Mouse (Mus musculus): ENCODE data around the gene Wdr61. TPM values are rescaled to one million over a fixed set of nuclear protein-coding genes. Genes with fewer than 3 reads are reported as not detected.
"Not testable (repeated sequence)": the region's sequence is repeated elsewhere in the genome, so short reads cannot be mapped to it uniquely, and the experiment has no call there.

Wdr61 gene
- total RNA-seq, 2 experiments from 2014 or later: 60.2 to 63.6 TPM

GRCm38 (mm10) chr9:54715776-54716175 is 18.5 kb downstream of the Wdr61 start:
- TF ChIP-seq CTCF (conservative IDR thresholded peaks at IDR 0.05): no peak
- no peak for DNase-seq (ENCODE audit: low spot score in 2 of 2)

GRCm38 (mm10) chr9:54708085-54708484 is 26.2 kb downstream of the Wdr61 start:
- DNase-seq (ENCODE audit: low spot score in 2 of 2): no peak
- TF ChIP-seq CTCF (conservative IDR thresholded peaks at IDR 0.05): no peak
- Histone ChIP-seq H3K4me3 (no peak overlapping the region), H3K27ac (peak overlapping the region; percentile 32; the same call in 1 of the 2 replicates)

More at GRCm38 (mm10) chr9:54715776-54716175, 18.5 kb downstream of the Wdr61 start:
- Histone ChIP-seq H3K4me3 (no peak overlapping the region), H3K27ac (no peak overlapping the region)

- no peak for DNase-seq (ENCODE audit: low spot score in 2 of 2)
- TF ChIP-seq CTCF (conservative IDR thresholded peaks at IDR 0.05): no peak
- H3K27ac ChIP-seq: peak overlapping the region; percentile 32; the same call in 1 of the 2 replicates
- H3K4me3 ChIP-seq: no peak overlapping the region
Observed at GRCm38 (mm10) chr9:54707288-54707999, 26.9 kb downstream of the Wdr61 start.

GRCm38 (mm10) chr9:54705561-54705960 is 28.8 kb downstream of the Wdr61 start:
- Histone ChIP-seq H3K27ac (no peak overlapping the region), H3K4me3 (no peak overlapping the region)
- no peak for DNase-seq (ENCODE audit: low spot score in 2 of 2)
- no peak for TF ChIP-seq CTCF (conservative IDR thresholded peaks at IDR 0.05)

GRCm38 (mm10) chr9:54704361-54704760 is 30.0 kb downstream of the Wdr61 start:
- no peak overlapping the region for H3K27ac ChIP-seq
- no peak for DNase-seq (ENCODE audit: low spot score in 2 of 2)
- H3K4me3 ChIP-seq: no peak overlapping the region
- no peak for TF ChIP-seq CTCF (conservative IDR thresholded peaks at IDR 0.05)

- DNase-seq (ENCODE audit: low spot score in 2 of 2): no peak
- peak overlapping the region; percentile 44; the same call in 1 of the 2 replicates for H3K27ac ChIP-seq
- no peak for TF ChIP-seq CTCF (conservative IDR thresholded peaks at IDR 0.05)
- H3K4me3 ChIP-seq: no peak overlapping the region; the same call in 1 of the 2 replicates
Observed at GRCm38 (mm10) chr9:54702581-54702980, 31.7 kb downstream of the Wdr61 start.

- TF ChIP-seq CTCF (conservative IDR thresholded peaks at IDR 0.05): no peak
- peak overlapping the region; percentile 95; the same call in 1 of the 2 replicates for H3K27ac ChIP-seq
- DNase-seq (ENCODE audit: low spot score in 2 of 2): no peak
- H3K4me3 ChIP-seq: peak overlapping the region; percentile 70
Observed at GRCm38 (mm10) chr9:54700746-54701145, 33.6 kb downstream of the Wdr61 start.

GRCm38 (mm10) chr9:54700174-54700475 is 34.2 kb downstream of the Wdr61 start:
- DNase-seq (ENCODE audit: low spot score in 2 of 2): peak; percentile 36 to 39
- Histone ChIP-seq H3K27ac (peak overlapping the region; percentile 95), H3K4me3 (peak overlapping the region; percentile 70)
- no peak for TF ChIP-seq CTCF (conservative IDR thresholded peaks at IDR 0.05)

- Histone ChIP-seq H3K4me3 (peak overlapping the region; percentile 70), H3K27ac (peak overlapping the region; percentile 95)
- peak; percentile 71 to 84 for DNase-seq (ENCODE audit: low spot score in 2 of 2)
- TF ChIP-seq CTCF (conservative IDR thresholded peaks at IDR 0.05): peak; percentile 27
Observed at GRCm38 (mm10) chr9:54699345-54700173, 34.8 kb downstream of the Wdr61 start.

GRCm38 (mm10) chr9:54699087-54699344 is 35.3 kb downstream of the Wdr61 start:
- no peak for DNase-seq (ENCODE audit: low spot score in 2 of 2)
- no peak for TF ChIP-seq CTCF (conservative IDR thresholded peaks at IDR 0.05)
- H3K27ac ChIP-seq: peak overlapping the region; percentile 95
- peak overlapping the region; percentile 70 for H3K4me3 ChIP-seq

GRCm38 (mm10) chr9:54698318-54699086 is 35.8 kb downstream of the Wdr61 start, which contains the start of gene Dnaja4:
TSS of gene Dnaja4 (plus strand) at chr9:54698873.
- H3K27ac ChIP-seq: peak within 1 kb of the TSS; percentile 95
- no peak for DNase-seq (ENCODE audit: low spot score in 2 of 2)
- no peak for TF ChIP-seq CTCF (conservative IDR thresholded peaks at IDR 0.05)
- H3K4me3 ChIP-seq: peak within 1 kb of the TSS; percentile 70

GRCm38 (mm10) chr9:54691241-54691805 is 43.0 kb downstream of the Wdr61 start:
- peak overlapping the region; percentile 51 for H3K4me3 ChIP-seq
- H3K27ac ChIP-seq; DNase-seq (ENCODE audit: low spot score in 2 of 2): not testable (repeated sequence)
- peak; percentile 29; the same call in 1 of the 2 replicates for TF ChIP-seq CTCF (conservative IDR thresholded peaks at IDR 0.05)

- H3K4me3 ChIP-seq; DNase-seq (ENCODE audit: low spot score in 2 of 2); H3K27ac ChIP-seq: not testable (repeated sequence)
Observed at GRCm38 (mm10) chr9:54690697-54691096, 43.6 kb downstream of the Wdr61 start.

All from layer of hippocampus, adult 2 months (tissue).